Mouse (Mus musculus): ENCODE measurements around the gene Asphd2. TPM values are rescaled to one million over a fixed set of nuclear protein-coding genes. Genes with fewer than 3 reads are reported as not detected.

The Asphd2 gene
- polyA plus RNA-seq, 1 experiment from 2014 or later, result 58.8 TPM

- 82% methylated on average over 10 of the region's 10 CpGs for WGBS
- Histone ChIP-seq H3K4me1 (ENCODE audit: control insufficient read depth, insufficient read depth, low read length) (peaks cover 33% of the 10 kb centered on the region), H3K4me2 (ENCODE audit: low read length) (no peak overlapping the region), H3K9me3 (replicated peaks; ENCODE audit: control insufficient read depth, low read length, poor library complexity, severe bottlenecking) (no peaks in the 10 kb centered on the region), H3K27ac (ENCODE audit: low read length) (no peak overlapping the region), H3K27me3 (ENCODE audit: control insufficient read depth, insufficient read depth, low read depth, low read length) (no peaks in the 10 kb centered on the region), H3K36me3 (ENCODE audit: control insufficient read depth, insufficient read depth, low read length) (peaks cover 19% of the 10 kb centered on the region), H3K4me3 (ENCODE audit: low read depth, low read length) (no peak overlapping the region), H3K9ac (ENCODE audit: low read depth, low read length) (no peak overlapping the region)
- no peak for ATAC-seq
These were observed 26.0 kb downstream of the Asphd2 start for GRCm38 (mm10) chr5:112368666-112369065.

- Histone ChIP-seq H3K4me1 (ENCODE audit: control insufficient read depth, insufficient read depth, low read length) (peaks cover 28% of the 10 kb centered on the region), H3K9me3 (replicated peaks; ENCODE audit: control insufficient read depth, low read length, poor library complexity, severe bottlenecking) (no peaks in the 10 kb centered on the region), H3K36me3 (ENCODE audit: control insufficient read depth, insufficient read depth, low read length) (peaks cover 19% of the 10 kb centered on the region), H3K9ac (ENCODE audit: low read depth, low read length) (no peak overlapping the region), H3K4me3 (ENCODE audit: low read depth, low read length) (no peak overlapping the region), H3K4me2 (ENCODE audit: low read length) (no peak overlapping the region), H3K27ac (ENCODE audit: low read length) (no peak overlapping the region), H3K27me3 (ENCODE audit: control insufficient read depth, insufficient read depth, low read depth, low read length) (no peaks in the 10 kb centered on the region)
- no peak for ATAC-seq
- WGBS, result 88% methylated on average over 12 of the region's 12 CpGs
These were observed 26.7 kb downstream of the Asphd2 start for GRCm38 (mm10) chr5:112367929-112368328.

- Histone ChIP-seq H3K9ac (ENCODE audit: low read depth, low read length) (no peak overlapping the region), H3K4me2 (ENCODE audit: low read length) (no peak overlapping the region), H3K27me3 (ENCODE audit: control insufficient read depth, insufficient read depth, low read depth, low read length) (no peaks in the 10 kb centered on the region), H3K27ac (ENCODE audit: low read length) (no peak overlapping the region), H3K4me3 (ENCODE audit: low read depth, low read length) (no peak overlapping the region), H3K36me3 (ENCODE audit: control insufficient read depth, insufficient read depth, low read length) (peaks cover 19% of the 10 kb centered on the region), H3K9me3 (replicated peaks; ENCODE audit: control insufficient read depth, low read length, poor library complexity, severe bottlenecking) (no peaks in the 10 kb centered on the region), H3K4me1 (ENCODE audit: control insufficient read depth, insufficient read depth, low read length) (peaks cover 22% of the 10 kb centered on the region)
- ATAC-seq, result no peak
- WGBS, result 92% methylated on average over 4 of the region's 4 CpGs
These were observed 27.3 kb downstream of the Asphd2 start for GRCm38 (mm10) chr5:112367338-112367737.

GRCm38 (mm10) chr5:112366879-112367278 is 27.8 kb downstream of the Asphd2 start:
- no peak for ATAC-seq
- Histone ChIP-seq H3K9me3 (replicated peaks; ENCODE audit: control insufficient read depth, low read length, poor library complexity, severe bottlenecking) (no peaks in the 10 kb centered on the region), H3K9ac (ENCODE audit: low read depth, low read length) (no peak overlapping the region), H3K27ac (ENCODE audit: low read length) (no peak overlapping the region), H3K4me3 (ENCODE audit: low read depth, low read length) (no peak overlapping the region), H3K27me3 (ENCODE audit: control insufficient read depth, insufficient read depth, low read depth, low read length) (no peaks in the 10 kb centered on the region), H3K4me1 (ENCODE audit: control insufficient read depth, insufficient read depth, low read length) (peaks cover 18% of the 10 kb centered on the region), H3K4me2 (ENCODE audit: low read length) (no peak overlapping the region), H3K36me3 (ENCODE audit: control insufficient read depth, insufficient read depth, low read length) (peaks cover 19% of the 10 kb centered on the region)
- 96% methylated on average over 6 of the region's 6 CpGs for WGBS

- Histone ChIP-seq H3K36me3 (ENCODE audit: control insufficient read depth, insufficient read depth, low read length) (peaks cover 19% of the 10 kb centered on the region), H3K27me3 (ENCODE audit: control insufficient read depth, insufficient read depth, low read depth, low read length) (no peaks in the 10 kb centered on the region), H3K4me3 (ENCODE audit: low read depth, low read length) (no peak overlapping the region), H3K4me2 (ENCODE audit: low read length) (no peak overlapping the region), H3K27ac (ENCODE audit: low read length) (no peak overlapping the region), H3K9me3 (replicated peaks; ENCODE audit: control insufficient read depth, low read length, poor library complexity, severe bottlenecking) (no peaks in the 10 kb centered on the region), H3K9ac (ENCODE audit: low read depth, low read length) (no peak overlapping the region), H3K4me1 (ENCODE audit: control insufficient read depth, insufficient read depth, low read length) (no peaks in the 10 kb centered on the region; the same call in 1 of the 2 replicates)
- WGBS, result 68% methylated on average over 10 of the region's 10 CpGs
- no peak for ATAC-seq
These were observed 30.4 kb downstream of the Asphd2 start for GRCm38 (mm10) chr5:112364184-112364797.

GRCm38 (mm10) chr5:112360077-112360476 is 34.6 kb downstream of the Asphd2 start:
- Histone ChIP-seq H3K9ac (ENCODE audit: low read depth, low read length) (no peak overlapping the region), H3K4me2 (ENCODE audit: low read length) (no peak overlapping the region), H3K27ac (ENCODE audit: low read length) (no peak overlapping the region), H3K4me1 (ENCODE audit: control insufficient read depth, insufficient read depth, low read length) (no peaks in the 10 kb centered on the region), H3K9me3 (replicated peaks; ENCODE audit: control insufficient read depth, low read length, poor library complexity, severe bottlenecking) (no peaks in the 10 kb centered on the region), H3K36me3 (ENCODE audit: control insufficient read depth, insufficient read depth, low read length) (peaks cover 17% of the 10 kb centered on the region), H3K27me3 (ENCODE audit: control insufficient read depth, insufficient read depth, low read depth, low read length) (no peaks in the 10 kb centered on the region), H3K4me3 (ENCODE audit: low read depth, low read length) (no peak overlapping the region)
- no peak for ATAC-seq
- WGBS, result 99% methylated on average over 3 of the region's 3 CpGs

- Histone ChIP-seq H3K9ac (ENCODE audit: low read depth, low read length) (no peak overlapping the region), H3K4me3 (ENCODE audit: low read depth, low read length) (no peak overlapping the region), H3K9me3 (replicated peaks; ENCODE audit: control insufficient read depth, low read length, poor library complexity, severe bottlenecking) (no peaks in the 10 kb centered on the region), H3K36me3 (ENCODE audit: control insufficient read depth, insufficient read depth, low read length) (peaks cover 17% of the 10 kb centered on the region; the same call in 1 of the 2 replicates), H3K27ac (ENCODE audit: low read length) (no peak overlapping the region), H3K27me3 (ENCODE audit: control insufficient read depth, insufficient read depth, low read depth, low read length) (no peaks in the 10 kb centered on the region), H3K4me1 (ENCODE audit: control insufficient read depth, insufficient read depth, low read length) (no peaks in the 10 kb centered on the region), H3K4me2 (ENCODE audit: low read length) (no peak overlapping the region)
- 91% methylated on average over 4 of the region's 4 CpGs for WGBS
- no peak for ATAC-seq
These were observed 35.1 kb downstream of the Asphd2 start for GRCm38 (mm10) chr5:112359520-112359919.

- Histone ChIP-seq H3K9ac (ENCODE audit: low read depth, low read length) (no peak overlapping the region), H3K9me3 (replicated peaks; ENCODE audit: control insufficient read depth, low read length, poor library complexity, severe bottlenecking) (no peaks in the 10 kb centered on the region), H3K4me1 (ENCODE audit: control insufficient read depth, insufficient read depth, low read length) (no peaks in the 10 kb centered on the region), H3K36me3 (ENCODE audit: control insufficient read depth, insufficient read depth, low read length) (peaks cover 20% of the 10 kb centered on the region), H3K4me3 (ENCODE audit: low read depth, low read length) (no peak overlapping the region), H3K27me3 (ENCODE audit: control insufficient read depth, insufficient read depth, low read depth, low read length) (no peaks in the 10 kb centered on the region), H3K4me2 (ENCODE audit: low read length) (no peak overlapping the region), H3K27ac (ENCODE audit: low read length) (no peak overlapping the region)
- WGBS, result 92% methylated on average over 9 of the region's 9 CpGs
- ATAC-seq, result no peak
These were observed 38.3 kb downstream of the Asphd2 start for GRCm38 (mm10) chr5:112356322-112356721.

GRCm38 (mm10) chr5:112355910-112356309 is 38.8 kb downstream of the Asphd2 start, which contains the start of gene Gm6583:
TSS of gene Gm6583 (minus strand) at chr5:112356033.
- no peaks in the 10 kb centered on the region for H3K27me3 ChIP-seq (ENCODE audit: control insufficient read depth, insufficient read depth, low read depth, low read length)
- no peaks in the 10 kb centered on the region for H3K9me3 ChIP-seq (replicated peaks; ENCODE audit: control insufficient read depth, low read length, poor library complexity, severe bottlenecking)
- H3K4me2 ChIP-seq (ENCODE audit: low read length), result no peak within 1 kb of the TSS
- no peaks in the 10 kb centered on the region for H3K4me1 ChIP-seq (ENCODE audit: control insufficient read depth, insufficient read depth, low read length)
- H3K27ac ChIP-seq (ENCODE audit: low read length), result no peak within 1 kb of the TSS
- H3K36me3 ChIP-seq (ENCODE audit: control insufficient read depth, insufficient read depth, low read length), result peaks cover 20% of the 10 kb centered on the region
- no peak within 1 kb of the TSS for H3K4me3 ChIP-seq (ENCODE audit: low read depth, low read length)
- no peak within 1 kb of the TSS for H3K9ac ChIP-seq (ENCODE audit: low read depth, low read length)
- no peak for ATAC-seq
- 68% methylated on average over 13 of the region's 13 CpGs for WGBS

Data from midbrain, embryonic 16.5 days (tissue).